Mouse (Mus musculus): ENCODE data around the gene Tes. TPM values are rescaled to one million over a fixed set of nuclear protein-coding genes. Genes with fewer than 3 reads are reported as not detected.

Gene Tes
- 31.4 and 32.1 TPM in 2 replicates for polyA plus RNA-seq (2015; fragmentation: Nextera tagmentation; extraction: Ambion mirVana)

- peak; percentile 99 for ATAC-seq
- no peaks in the 10 kb centered on the region for H3K36me3 ChIP-seq (ENCODE audit: control insufficient read depth, insufficient read depth)
- under 1% methylated on average over 63 of the region's 63 CpGs for WGBS
- H3K4me2 ChIP-seq (ENCODE audit: low read length), result peak within 1 kb of the TSS; percentile 94
- peak within 1 kb of the TSS; percentile 85 for H3K9ac ChIP-seq (replicated peaks; ENCODE audit: low read depth, low read length)
- no peaks in the 10 kb centered on the region for H3K9me3 ChIP-seq (ENCODE audit: control insufficient read depth, low read length)
- peak within 1 kb of the TSS; percentile 21; the same call in 1 of the 2 replicates for H3K27ac ChIP-seq (ENCODE audit: low read length)
- H3K4me1 ChIP-seq (replicated peaks; ENCODE audit: control insufficient read depth, insufficient read depth, low read length), result peaks cover 5% of the 10 kb centered on the region
- peak within 1 kb of the TSS; percentile 93 for H3K4me3 ChIP-seq (replicated peaks; ENCODE audit: low read length)
- H3K27me3 ChIP-seq (replicated peaks; ENCODE audit: control insufficient read depth, insufficient read depth, low read length), result no peaks in the 10 kb centered on the region
These were observed at the start of gene Tes for GRCm38 (mm10) chr6:17064936-17065790. TSS of gene Tes (plus strand) at chr6:17065149.

GRCm38 (mm10) chr6:17025886-17026285 lies 39.1 kb upstream of the Tes start:
- Histone ChIP-seq H3K4me1 (replicated peaks; ENCODE audit: control insufficient read depth, insufficient read depth, low read length) (no peaks in the 10 kb centered on the region), H3K4me2 (ENCODE audit: low read length) (no peak overlapping the region)
- ATAC-seq, result no peak

GRCm38 (mm10) chr6:17027572-17027971 lies 37.4 kb upstream of the Tes start:
- Histone ChIP-seq H3K4me2 (ENCODE audit: low read length) (no peak overlapping the region), H3K36me3 (ENCODE audit: control insufficient read depth, insufficient read depth) (no peaks in the 10 kb centered on the region), H3K9ac (replicated peaks; ENCODE audit: low read depth, low read length) (no peak overlapping the region), H3K4me1 (replicated peaks; ENCODE audit: control insufficient read depth, insufficient read depth, low read length) (no peaks in the 10 kb centered on the region), H3K4me3 (replicated peaks; ENCODE audit: low read length) (no peak overlapping the region), H3K27me3 (replicated peaks; ENCODE audit: control insufficient read depth, insufficient read depth, low read length) (no peaks in the 10 kb centered on the region), H3K27ac (ENCODE audit: low read length) (no peak overlapping the region), H3K9me3 (ENCODE audit: control insufficient read depth, low read length) (no peaks in the 10 kb centered on the region)
- peak; percentile 65 for ATAC-seq
- 17% methylated on average over 8 of the region's 8 CpGs for WGBS

More at GRCm38 (mm10) chr6:17025886-17026285, 39.1 kb upstream of the Tes start:
- Histone ChIP-seq H3K27ac (ENCODE audit: low read length) (no peak overlapping the region), H3K4me3 (replicated peaks; ENCODE audit: low read length) (no peak overlapping the region), H3K36me3 (ENCODE audit: control insufficient read depth, insufficient read depth) (no peaks in the 10 kb centered on the region), H3K9me3 (ENCODE audit: control insufficient read depth, low read length) (no peaks in the 10 kb centered on the region), H3K27me3 (replicated peaks; ENCODE audit: control insufficient read depth, insufficient read depth, low read length) (no peaks in the 10 kb centered on the region), H3K9ac (replicated peaks; ENCODE audit: low read depth, low read length) (no peak overlapping the region)
- 69% methylated on average over 7 of the region's 7 CpGs for WGBS

GRCm38 (mm10) chr6:17028809-17029208 lies 36.1 kb upstream of the Tes start:
- no peaks in the 10 kb centered on the region for H3K36me3 ChIP-seq (ENCODE audit: control insufficient read depth, insufficient read depth)
- no peak overlapping the region for H3K27ac ChIP-seq (ENCODE audit: low read length)
- no peaks in the 10 kb centered on the region for H3K9me3 ChIP-seq (ENCODE audit: control insufficient read depth, low read length)
- no peaks in the 10 kb centered on the region for H3K4me1 ChIP-seq (replicated peaks; ENCODE audit: control insufficient read depth, insufficient read depth, low read length)
- H3K4me3 ChIP-seq (replicated peaks; ENCODE audit: low read length), result no peak overlapping the region
- no peak overlapping the region for H3K9ac ChIP-seq (replicated peaks; ENCODE audit: low read depth, low read length)
- no peak overlapping the region for H3K4me2 ChIP-seq (ENCODE audit: low read length)
- 86% methylated on average over 8 of the region's 8 CpGs for WGBS
- no peak for ATAC-seq
- no peaks in the 10 kb centered on the region for H3K27me3 ChIP-seq (replicated peaks; ENCODE audit: control insufficient read depth, insufficient read depth, low read length)

GRCm38 (mm10) chr6:17032231-17032728 lies 32.7 kb upstream of the Tes start:
- Histone ChIP-seq H3K9me3 (ENCODE audit: control insufficient read depth, low read length) (no peaks in the 10 kb centered on the region), H3K27me3 (replicated peaks; ENCODE audit: control insufficient read depth, insufficient read depth, low read length) (no peaks in the 10 kb centered on the region), H3K27ac (ENCODE audit: low read length) (no peak overlapping the region), H3K9ac (replicated peaks; ENCODE audit: low read depth, low read length) (no peak overlapping the region), H3K4me1 (replicated peaks; ENCODE audit: control insufficient read depth, insufficient read depth, low read length) (no peaks in the 10 kb centered on the region), H3K4me3 (replicated peaks; ENCODE audit: low read length) (no peak overlapping the region), H3K4me2 (ENCODE audit: low read length) (no peak overlapping the region), H3K36me3 (ENCODE audit: control insufficient read depth, insufficient read depth) (no peaks in the 10 kb centered on the region)
- WGBS, result 5% methylated on average over 2 of the region's 2 CpGs
- no peak for ATAC-seq

GRCm38 (mm10) chr6:17034095-17034494 lies 30.9 kb upstream of the Tes start:
- H3K9ac ChIP-seq (replicated peaks; ENCODE audit: low read depth, low read length), result no peak overlapping the region
- ATAC-seq, result no peak
- no peak overlapping the region for H3K27ac ChIP-seq (ENCODE audit: low read length)
- H3K9me3 ChIP-seq (ENCODE audit: control insufficient read depth, low read length), result no peaks in the 10 kb centered on the region
- no peak overlapping the region for H3K4me3 ChIP-seq (replicated peaks; ENCODE audit: low read length)
- WGBS, result 98% methylated on average over 2 of the region's 2 CpGs
- no peaks in the 10 kb centered on the region for H3K4me1 ChIP-seq (replicated peaks; ENCODE audit: control insufficient read depth, insufficient read depth, low read length)
- no peak overlapping the region for H3K4me2 ChIP-seq (ENCODE audit: low read length)
- H3K27me3 ChIP-seq (replicated peaks; ENCODE audit: control insufficient read depth, insufficient read depth, low read length), result no peaks in the 10 kb centered on the region
- H3K36me3 ChIP-seq (ENCODE audit: control insufficient read depth, insufficient read depth), result no peaks in the 10 kb centered on the region

- no peaks in the 10 kb centered on the region for H3K9me3 ChIP-seq (ENCODE audit: control insufficient read depth, low read length)
- no peak overlapping the region for H3K4me2 ChIP-seq (ENCODE audit: low read length)
- H3K4me1 ChIP-seq (replicated peaks; ENCODE audit: control insufficient read depth, insufficient read depth, low read length), result no peaks in the 10 kb centered on the region
- H3K36me3 ChIP-seq (ENCODE audit: control insufficient read depth, insufficient read depth), result no peaks in the 10 kb centered on the region
- no peak overlapping the region for H3K4me3 ChIP-seq (replicated peaks; ENCODE audit: low read length)
- no peak for ATAC-seq
- H3K9ac ChIP-seq (replicated peaks; ENCODE audit: low read depth, low read length), result no peak overlapping the region
- no peak overlapping the region for H3K27ac ChIP-seq (ENCODE audit: low read length)
- H3K27me3 ChIP-seq (replicated peaks; ENCODE audit: control insufficient read depth, insufficient read depth, low read length), result no peaks in the 10 kb centered on the region
These were observed 29.7 kb upstream of the Tes start for GRCm38 (mm10) chr6:17035228-17035627.

- H3K4me2 ChIP-seq (ENCODE audit: low read length), result no peak overlapping the region
- H3K9ac ChIP-seq (replicated peaks; ENCODE audit: low read depth, low read length), result no peak overlapping the region
- no peak overlapping the region for H3K4me3 ChIP-seq (replicated peaks; ENCODE audit: low read length)
- H3K9me3 ChIP-seq (ENCODE audit: control insufficient read depth, low read length), result no peaks in the 10 kb centered on the region
- no peaks in the 10 kb centered on the region for H3K27me3 ChIP-seq (replicated peaks; ENCODE audit: control insufficient read depth, insufficient read depth, low read length)
- H3K27ac ChIP-seq (ENCODE audit: low read length), result no peak overlapping the region
- no peaks in the 10 kb centered on the region for H3K4me1 ChIP-seq (replicated peaks; ENCODE audit: control insufficient read depth, insufficient read depth, low read length)
- H3K36me3 ChIP-seq (ENCODE audit: control insufficient read depth, insufficient read depth), result no peaks in the 10 kb centered on the region
- no peak for ATAC-seq
- WGBS, result 82% methylated on average over 4 of the region's 4 CpGs
These were observed 13.4 kb upstream of the Tes start for GRCm38 (mm10) chr6:17051432-17052025.

- Histone ChIP-seq H3K9me3 (ENCODE audit: control insufficient read depth, low read length) (no peaks in the 10 kb centered on the region), H3K9ac (replicated peaks; ENCODE audit: low read depth, low read length) (no peak overlapping the region), H3K27me3 (replicated peaks; ENCODE audit: control insufficient read depth, insufficient read depth, low read length) (no peaks in the 10 kb centered on the region), H3K27ac (ENCODE audit: low read length) (no peak overlapping the region), H3K36me3 (ENCODE audit: control insufficient read depth, insufficient read depth) (no peaks in the 10 kb centered on the region), H3K4me3 (replicated peaks; ENCODE audit: low read length) (no peak overlapping the region), H3K4me2 (ENCODE audit: low read length) (no peak overlapping the region), H3K4me1 (replicated peaks; ENCODE audit: control insufficient read depth, insufficient read depth, low read length) (no peaks in the 10 kb centered on the region)
- ATAC-seq, result no peak
- WGBS, result 87% methylated on average over 6 of the region's 6 CpGs
These were observed 11.8 kb upstream of the Tes start for GRCm38 (mm10) chr6:17053028-17053660.

All from forebrain, embryonic 16.5 days (tissue).